Mouse (Mus musculus): ENCODE data around the gene Hoxa9.

Gene Hoxa9

DNA sequence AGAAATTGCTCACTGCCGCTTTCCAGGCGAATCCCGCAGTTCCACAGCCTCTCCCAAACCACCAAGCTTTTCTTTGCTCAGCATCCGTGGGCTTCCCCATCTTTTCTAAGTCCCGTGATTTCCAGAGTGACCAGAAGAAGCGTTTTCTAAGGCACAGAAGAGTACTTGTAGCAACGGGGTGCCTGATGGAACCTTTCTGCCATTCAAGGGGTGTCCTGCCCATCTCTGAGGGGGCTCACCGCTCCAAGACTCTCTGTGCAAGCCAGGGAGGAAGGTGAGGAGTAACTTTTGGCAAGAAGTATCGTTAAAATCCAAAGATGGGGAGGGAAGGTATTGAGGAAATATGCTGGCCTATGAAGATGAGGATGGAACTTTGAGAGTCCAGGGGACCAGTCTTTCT lies 53.1 kb downstream of the Hoxa9 start:
- DNase-seq: no peak

- DNase-seq: no peak
Observed at GRCm38 (mm10) chr6:52177061-52177735, 53.7 kb downstream of the Hoxa9 start, which contains the start of gene 5730596B20Rik. Gene 5730596B20Rik, plus strand, starts transcription at chr6:52177498.

DNA sequence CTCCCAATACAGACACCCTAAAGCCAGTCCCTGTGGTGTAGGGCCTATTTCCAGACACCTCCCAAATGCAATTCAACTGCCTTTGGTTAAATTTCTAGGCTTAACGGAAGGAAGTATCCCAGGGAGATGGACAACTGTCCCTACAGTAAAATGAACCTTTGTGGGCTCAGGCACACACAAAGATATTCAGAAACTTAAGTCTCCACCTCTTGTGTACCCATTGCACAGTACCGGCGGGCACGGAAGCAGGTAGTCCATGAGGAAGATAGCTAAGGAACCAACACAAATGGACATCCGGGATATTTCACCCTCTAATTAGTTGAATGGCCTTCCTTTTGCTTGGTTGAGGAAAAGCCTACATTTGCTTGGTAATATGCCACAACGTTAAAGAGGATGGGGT lies 54.5 kb downstream of the Hoxa9 start:
- DNase-seq: no peak

GRCm38 (mm10) chr6:52175864-52176263 lies 55.0 kb downstream of the Hoxa9 start:
- DNase-seq: no peak

GRCm38 (mm10) chr6:52174968-52175751 lies 55.7 kb downstream of the Hoxa9 start:
- no peak for DNase-seq

- DNase-seq: no peak
Observed at GRCm38 (mm10) chr6:52173648-52174047, 57.2 kb downstream of the Hoxa9 start.

Data from right cerebral cortex, postnatal 25 days (tissue).